Mouse (Mus musculus) lung, embryonic 14.5 days (tissue): Measurements from ENCODE around the gene Ambra1. TPM values are rescaled to one million over a fixed set of nuclear protein-coding genes. Genes with fewer than 3 reads are reported as not detected.

ENCODE experiments used
- ATAC-seq: fragments of 200-750 bp; cut with Nextera tagmentation; 2 replicates; pipeline ENCODE4 v1.8.0; 2017; ENCODE audit warnings: mild to moderate bottlenecking, moderate TSS enrichment, moderate library complexity; ENCODE audit not compliant: insufficient read depth
- DNase-seq: peaks from one replicate; pipeline ENCODE4 v3.0.0-alpha.2; 2015
- H3K27ac ChIP-seq: fragments of 300-500 bp; sonication (generic); 2 replicates; pipeline ENCODE4 v1.5.1; 2014; ENCODE audit warnings: low read depth, mild to moderate bottlenecking, moderate library complexity
- H3K27me3 ChIP-seq: fragments of 300-500 bp; sonication (generic); 2 replicates; pipeline ENCODE4 v1.6.1; 2014; ENCODE audit warnings: low read length, control low read depth; ENCODE audit not compliant: insufficient read depth
- H3K36me3 ChIP-seq: fragments of 300-500 bp; sonication (generic); 2 replicates; pipeline ENCODE4 v1.6.1; 2014; ENCODE audit warnings: control low read depth; ENCODE audit not compliant: insufficient read depth
- H3K4me1 ChIP-seq: fragments of 300-500 bp; sonication (generic); 2 replicates; pipeline ENCODE4 v1.6.1; 2014; ENCODE audit warnings: antibody characterized with exemption, control low read depth; ENCODE audit not compliant: insufficient read depth
- H3K4me2 ChIP-seq: fragments of 300-500 bp; sonication (generic); 2 replicates; pipeline ENCODE4 v1.6.1; 2014; ENCODE audit warnings: mild to moderate bottlenecking
- H3K4me3 ChIP-seq: fragments of 300-500 bp; sonication (generic); 2 replicates; pipeline ENCODE4 v1.5.1; 2014; ENCODE audit warnings: low read depth, low read length
- H3K9ac ChIP-seq: fragments of 300-500 bp; sonication (generic); 2 replicates; pipeline ENCODE4 v1.6.1; 2014
- H3K9me3 ChIP-seq: fragments of 300-500 bp; sonication (generic); 2 replicates; pipeline ENCODE4 v1.6.1; 2016; ENCODE audit warnings: low read depth, low read length, control low read depth
- CTCF ChIP-seq: IDR thresholded peaks from 2 replicates; pipeline ENCODE4 v1.5.1; 2016; ENCODE audit warnings: antibody characterized with exemption, low read depth
- WGBS: fragments of 180-500 bp; shearing (Covaris S2); extraction: QIAGEN DNeasy Blood & Tissue Kit; methylation state at CpG from one replicate; pipeline ENCODE4 v1.1.7; 2014; 5-methylcytosine and 5-hydroxymethylcytosine counted together
- polyA plus RNA-seq: library from polyadenylated mRNA; unstranded; fragments of >200 nt; fragmentation: Nextera tagmentation; extraction: Ambion mirVana; gene quantifications from 2 replicates; pipeline ENCODE4 v1.2.1, GENCODE M21; 2014

The Ambra1 gene
- polyA plus RNA-seq, 1 experiment from 2014 or later, result 15.9 TPM

GRCm38 (mm10) chr2:91835631-91836030 is 105.7 kb downstream of the Ambra1 start:
- Histone ChIP-seq H3K27me3 (no peaks in the 10 kb centered on the region), H3K9me3 (no peaks in the 10 kb centered on the region), H3K4me3 (no peak overlapping the region), H3K4me2 (no peak overlapping the region), H3K9ac (no peak overlapping the region), H3K27ac (no peak overlapping the region), H3K36me3 (no peaks in the 10 kb centered on the region), H3K4me1 (no peaks in the 10 kb centered on the region)
- WGBS, result 88% methylated on average over 3 of the region's 3 CpGs
- no peak for DNase-seq
- no peak for TF ChIP-seq CTCF
- ATAC-seq, result no peak

DNA sequence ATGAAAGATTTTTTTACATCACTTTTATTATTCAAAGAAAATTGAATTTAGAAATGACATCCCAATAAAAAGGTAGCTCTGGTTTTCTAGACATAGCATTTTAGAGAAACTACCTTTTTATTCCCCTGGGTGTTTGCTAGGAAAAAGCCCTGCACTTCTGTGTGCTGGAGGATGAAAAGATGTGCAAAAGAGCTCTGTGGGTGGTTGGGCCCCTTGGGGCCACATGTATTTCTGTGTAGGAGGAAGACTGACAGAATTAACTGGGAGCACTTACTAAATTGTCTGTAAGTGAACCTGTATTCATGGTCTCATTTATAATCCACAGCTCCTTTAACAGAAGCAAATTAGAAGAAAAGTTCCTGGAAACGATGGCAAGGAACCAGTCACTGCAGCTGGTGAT is 114.2 kb downstream of the Ambra1 start:
- Histone ChIP-seq H3K4me2 (no peak overlapping the region), H3K4me1 (no peaks in the 10 kb centered on the region), H3K27me3 (no peaks in the 10 kb centered on the region), H3K36me3 (no peaks in the 10 kb centered on the region; the same call in 1 of the 2 replicates), H3K9ac (no peak overlapping the region), H3K27ac (no peak overlapping the region), H3K9me3 (no peaks in the 10 kb centered on the region), H3K4me3 (no peak overlapping the region)
- no peak for ATAC-seq
- TF ChIP-seq CTCF, result no peak
- no peak for DNase-seq
- WGBS, result 84% methylated on average over 1 of the region's 1 CpGs

DNA sequence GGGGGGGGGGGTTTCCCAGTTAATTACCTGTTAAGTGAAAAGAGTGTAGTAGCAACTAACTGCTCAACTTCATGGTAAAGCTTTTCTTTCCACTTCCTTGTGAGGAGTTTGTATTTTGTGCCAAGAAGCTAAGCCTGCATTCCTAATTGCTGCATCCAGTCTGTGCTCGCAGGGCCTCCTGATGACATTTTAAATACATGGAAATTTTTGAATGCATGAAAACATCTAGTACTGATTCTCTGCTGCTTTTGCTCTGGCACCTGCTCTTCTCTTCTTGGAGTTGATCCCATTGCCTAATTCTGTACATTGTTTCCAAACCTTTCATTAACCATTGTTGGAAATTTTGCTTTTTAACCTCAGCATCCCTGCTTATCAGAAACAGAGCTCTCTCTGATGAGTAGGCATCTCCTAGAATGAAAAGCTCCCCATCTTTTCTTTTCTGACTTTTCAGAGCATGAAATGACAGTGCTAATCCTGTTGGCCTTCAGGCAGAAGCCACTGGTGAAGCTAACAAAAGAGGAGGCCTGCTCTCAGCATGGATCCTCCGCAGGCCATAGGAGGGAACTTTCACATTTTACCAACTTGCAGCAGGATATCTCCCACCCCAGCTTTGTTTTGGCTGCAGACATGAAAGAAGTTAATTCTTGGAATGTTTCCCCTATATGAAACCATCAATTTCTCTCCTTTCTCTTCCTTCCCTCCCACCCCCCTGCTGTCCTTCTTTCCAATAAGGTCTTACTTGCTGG is 122.7 kb downstream of the Ambra1 start:
- H3K9ac ChIP-seq, result no peak overlapping the region
- no peaks in the 10 kb centered on the region for H3K9me3 ChIP-seq
- DNase-seq, result no peak
- H3K4me1 ChIP-seq, result no peaks in the 10 kb centered on the region
- 67% methylated on average over 2 of the region's 2 CpGs for WGBS
- no peak overlapping the region for H3K4me3 ChIP-seq
- no peak for ATAC-seq
- no peaks in the 10 kb centered on the region for H3K27me3 ChIP-seq
- no peaks in the 10 kb centered on the region for H3K36me3 ChIP-seq
- H3K27ac ChIP-seq, result no peak overlapping the region
- TF ChIP-seq CTCF, result no peak
- no peak overlapping the region for H3K4me2 ChIP-seq

DNA sequence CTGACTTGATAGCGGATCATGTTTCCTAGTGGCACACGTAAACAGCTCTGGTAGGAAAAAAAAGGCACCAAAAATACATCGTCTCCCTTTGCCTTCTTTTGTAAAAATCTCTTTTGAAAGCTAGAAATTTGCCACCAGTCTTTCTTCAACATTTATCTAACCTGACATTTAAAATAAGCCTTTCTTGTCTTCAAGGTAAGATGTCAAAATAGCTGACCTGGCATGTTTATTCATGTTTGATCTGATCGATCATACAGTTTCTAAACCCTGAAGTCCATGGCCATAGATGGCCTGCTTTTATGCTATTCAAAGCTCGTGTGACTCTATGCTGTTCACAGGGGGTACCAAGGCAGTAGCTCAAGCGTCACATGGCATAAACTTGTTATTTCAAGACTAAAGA is 124.6 kb downstream of the Ambra1 start:
- no peak overlapping the region for H3K27ac ChIP-seq
- H3K27me3 ChIP-seq, result no peaks in the 10 kb centered on the region
- TF ChIP-seq CTCF, result no peak
- H3K9me3 ChIP-seq, result no peaks in the 10 kb centered on the region
- no peak overlapping the region for H3K4me2 ChIP-seq
- H3K4me3 ChIP-seq, result no peak overlapping the region
- WGBS, result 86% methylated on average over 6 of the region's 6 CpGs
- H3K9ac ChIP-seq, result no peak overlapping the region
- H3K36me3 ChIP-seq, result no peaks in the 10 kb centered on the region
- DNase-seq, result no peak
- H3K4me1 ChIP-seq, result no peaks in the 10 kb centered on the region
- ATAC-seq, result no peak

DNA sequence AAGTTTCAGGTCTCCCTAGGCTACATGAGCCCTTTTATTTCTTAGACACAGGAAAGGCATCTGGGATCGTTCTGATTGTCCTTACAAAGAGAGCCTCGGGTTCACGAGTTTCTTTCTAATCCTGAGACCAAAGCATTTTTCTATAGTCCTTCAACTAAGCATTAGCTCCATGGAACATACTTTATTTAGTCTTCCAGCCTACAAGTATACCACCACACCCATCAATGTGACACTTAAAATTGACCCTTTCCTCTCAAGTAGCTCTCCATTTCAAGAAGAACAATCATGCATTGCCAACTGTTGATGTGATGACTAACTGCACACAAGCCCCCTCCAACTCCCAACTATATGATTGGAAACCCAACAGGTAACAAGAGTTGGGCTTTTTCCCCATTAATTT is 127.0 kb downstream of the Ambra1 start:
- Histone ChIP-seq H3K4me1 (no peaks in the 10 kb centered on the region), H3K9ac (no peak overlapping the region), H3K9me3 (no peaks in the 10 kb centered on the region), H3K4me3 (no peak overlapping the region), H3K27ac (no peak overlapping the region), H3K4me2 (no peak overlapping the region), H3K27me3 (no peaks in the 10 kb centered on the region), H3K36me3 (no peaks in the 10 kb centered on the region)
- WGBS, result 61% methylated on average over 3 of the region's 3 CpGs
- no peak for DNase-seq
- no peak for ATAC-seq
- no peak for TF ChIP-seq CTCF

GRCm38 (mm10) chr2:91859423-91859822 is 129.5 kb downstream of the Ambra1 start:
- no peak overlapping the region for H3K4me2 ChIP-seq
- no peak overlapping the region for H3K9ac ChIP-seq
- DNase-seq, result no peak
- ATAC-seq, result no peak
- 64% methylated on average over 4 of the region's 4 CpGs for WGBS
- no peak for TF ChIP-seq CTCF
- no peak overlapping the region for H3K4me3 ChIP-seq
- no peaks in the 10 kb centered on the region for H3K9me3 ChIP-seq
- no peak overlapping the region for H3K27ac ChIP-seq
- no peaks in the 10 kb centered on the region for H3K36me3 ChIP-seq
- H3K27me3 ChIP-seq, result no peaks in the 10 kb centered on the region
- no peaks in the 10 kb centered on the region for H3K4me1 ChIP-seq

- no peak overlapping the region for H3K4me2 ChIP-seq
- H3K36me3 ChIP-seq, result no peaks in the 10 kb centered on the region
- 48% methylated on average over 8 of the region's 8 CpGs for WGBS
- no peak overlapping the region for H3K4me3 ChIP-seq
- H3K27ac ChIP-seq, result no peak overlapping the region
- no peaks in the 10 kb centered on the region for H3K9me3 ChIP-seq
- no peak overlapping the region for H3K9ac ChIP-seq
- DNase-seq, result peak; percentile 46
- no peak for TF ChIP-seq CTCF
- H3K27me3 ChIP-seq, result no peaks in the 10 kb centered on the region
- no peak for ATAC-seq
- H3K4me1 ChIP-seq, result no peaks in the 10 kb centered on the region
These were observed 140.8 kb downstream of the Ambra1 start for GRCm38 (mm10) chr2:91870754-91871153.
